Mouse (Mus musculus) MEL (cell line): ENCODE results near the gene Dcakd. TPM values are rescaled to one million over a fixed set of nuclear protein-coding genes. Genes with fewer than 3 reads are reported as not detected.

ENCODE experiments used
- DNase-seq: peaks from one replicate; pipeline ENCODE4 v3.0.0; 2011; ENCODE audit warnings: low read depth, low spot score
- H3K27ac ChIP-seq: 2 replicates; pipeline ENCODE4 v1.5.1; 2012; ENCODE audit warnings: low read depth, mild to moderate bottlenecking, control low read depth, low read length, moderate library complexity; ENCODE audit not compliant: control insufficient read depth
- H3K27me3 ChIP-seq, 2 experiments: fragments of 150-350 bp in 1 of 2; sonication (generic) in 1 of 2; 2 replicates each; pipeline ENCODE4 v1.6.1; 2012; ENCODE audit warnings: low read length in 2 of 2, mild to moderate bottlenecking in 2 of 2, improper control_type of control experiment in 1 of 2, moderate library complexity in 1 of 2; ENCODE audit not compliant: insufficient read depth in 2 of 2, control insufficient read depth in 1 of 2
- H3K36me3 ChIP-seq, 2 experiments: 2 replicates each; pipeline ENCODE4 v1.6.1; 2012 to 2014; ENCODE audit warnings: low read length in 2 of 2, improper control_type of control experiment in 1 of 2, inconsistent platforms in 1 of 2, mild to moderate bottlenecking in 1 of 2; ENCODE audit not compliant: insufficient read depth in 2 of 2, control insufficient read depth in 1 of 2
- H3K4me1 ChIP-seq, 2 experiments: fragments of 150-350 bp in 1 of 2; sonication (generic) in 1 of 2; 2 replicates each; pipeline ENCODE4 v1.6.1; 2012; ENCODE audit warnings: low read length in 2 of 2, improper control_type of control experiment in 1 of 2, mild to moderate bottlenecking in 1 of 2; ENCODE audit not compliant: insufficient read depth in 2 of 2, control insufficient read depth in 1 of 2
- H3K4me3 ChIP-seq, 2 experiments: fragments of 150-350 bp in 1 of 2; sonication (generic) in 1 of 2; 2 replicates each; pipeline ENCODE4 v1.5.1; 2012; ENCODE audit warnings: low read depth in 2 of 2, low read length in 2 of 2, mild to moderate bottlenecking in 2 of 2, moderate library complexity in 2 of 2, control low read depth in 1 of 2, improper control_type of control experiment in 1 of 2; ENCODE audit not compliant: control insufficient read depth in 1 of 2, insufficient read depth in 1 of 2
- H3K79me2 ChIP-seq: 2 replicates; pipeline ENCODE4 v1.6.1; 2012; ENCODE audit warnings: mild to moderate bottlenecking, low read length, moderate library complexity; ENCODE audit not compliant: control insufficient read depth, poor library complexity, insufficient read depth
- H3K9ac ChIP-seq: 2 replicates; pipeline ENCODE4 v1.6.1; 2012; ENCODE audit warnings: low read depth, mild to moderate bottlenecking, control low read depth, low read length, moderate library complexity; ENCODE audit not compliant: control insufficient read depth, poor library complexity, severe bottlenecking
- H3K9me3 ChIP-seq: fragments of 150-350 bp; sonication (generic); replicated peaks from 2 replicates; pipeline ENCODE4 v1.6.1; 2012; ENCODE audit warnings: mild to moderate bottlenecking, low read length, improper control_type of control experiment, moderate library complexity; ENCODE audit not compliant: insufficient read depth
- CHD1 ChIP-seq: IDR thresholded peaks from 2 replicates; pipeline ENCODE4 v1.6.1; 2012; ENCODE audit warnings: low read depth, mild to moderate bottlenecking, inconsistent platforms, low read length, improper control_type of control experiment
- CHD2 ChIP-seq: IDR thresholded peaks from 2 replicates; pipeline ENCODE4 v1.6.1; 2011; ENCODE audit warnings: low read length, improper control_type of control experiment
- CTCF ChIP-seq, 3 experiments: IDR thresholded peaks in 2 of 3; conservative IDR thresholded peaks in 1 of 3; 2 replicates each; pipeline ENCODE4 v1.5.1; 2011 to 2012; ENCODE audit warnings: low read length in 3 of 3, low read depth in 2 of 3, mild to moderate bottlenecking in 2 of 3, improper control_type of control experiment in 1 of 3, inconsistent platforms in 1 of 3, mixed read lengths in 1 of 3, moderate library complexity in 1 of 3; ENCODE audit not compliant: control insufficient read depth in 1 of 3, insufficient read depth in 1 of 3, poor library complexity in 1 of 3, severe bottlenecking in 1 of 3
- ELF1 ChIP-seq: IDR thresholded peaks from 2 replicates; pipeline ENCODE4 v1.6.1; 2014; ENCODE audit warnings: low read depth, mild to moderate bottlenecking, inconsistent platforms, low read length, improper control_type of control experiment, moderate library complexity
- ETS1 ChIP-seq: IDR thresholded peaks from 2 replicates; pipeline ENCODE4 v1.6.1; 2012; ENCODE audit warnings: low read depth, mild to moderate bottlenecking, inconsistent platforms, low read length, improper control_type of control experiment, moderate library complexity
- GATA1 ChIP-seq: IDR thresholded peaks from 2 replicates; pipeline ENCODE4 v1.6.1; 2011; ENCODE audit warnings: low read depth, low read length, improper control_type of control experiment
- HCFC1 ChIP-seq: IDR thresholded peaks from 2 replicates; pipeline ENCODE4 v1.6.1; 2012; ENCODE audit warnings: low read depth, mild to moderate bottlenecking, inconsistent platforms, low read length, improper control_type of control experiment, moderate library complexity
- KAT2A ChIP-seq: conservative IDR thresholded peaks from 2 replicates; pipeline ENCODE4 v1.6.1; 2012; ENCODE audit warnings: low read depth, low read length, improper control_type of control experiment, inconsistent platforms
- MAZ ChIP-seq: IDR thresholded peaks from 2 replicates; pipeline ENCODE4 v1.6.1; 2012; ENCODE audit warnings: low read depth, mild to moderate bottlenecking, inconsistent platforms, low read length, improper control_type of control experiment
- MEF2A ChIP-seq: IDR thresholded peaks from 2 replicates; pipeline ENCODE4 v1.6.1; 2014; ENCODE audit warnings: low read depth, mild to moderate bottlenecking, inconsistent platforms, low read length, improper control_type of control experiment; ENCODE audit not compliant: poor library complexity, insufficient replicate concordance, severe bottlenecking; ENCODE audit errors: extremely low read depth
- MXI1 ChIP-seq: IDR thresholded peaks from 2 replicates; pipeline ENCODE4 v1.6.1; 2011; ENCODE audit warnings: mild to moderate bottlenecking, low read depth, low read length, improper control_type of control experiment
- MYB ChIP-seq: IDR thresholded peaks from 2 replicates; pipeline ENCODE4 v1.6.1; 2011; ENCODE audit warnings: mild to moderate bottlenecking, low read depth, low read length, improper control_type of control experiment
- MYC ChIP-seq: IDR thresholded peaks from 2 replicates; pipeline ENCODE4 v1.6.1; 2011; ENCODE audit warnings: low read depth, mild to moderate bottlenecking, low read length, improper control_type of control experiment, moderate library complexity
- NRF1 ChIP-seq: IDR thresholded peaks from 2 replicates; pipeline ENCODE4 v1.6.1; 2014; ENCODE audit warnings: low read depth, mild to moderate bottlenecking, inconsistent platforms, low read length, improper control_type of control experiment, moderate library complexity; ENCODE audit not compliant: poor library complexity, insufficient read depth, severe bottlenecking
- POLR2A ChIP-seq, 2 experiments: IDR thresholded peaks; 2 replicates each; pipeline ENCODE4 v1.6.1; 2011 to 2012; ENCODE audit warnings: low read length in 2 of 2, mild to moderate bottlenecking in 2 of 2, control low read depth in 1 of 2, improper control_type of control experiment in 1 of 2, low read depth in 1 of 2, moderate library complexity in 1 of 2; ENCODE audit not compliant: control insufficient read depth in 1 of 2, insufficient read depth in 1 of 2, poor library complexity in 1 of 2
- POLR2AphosphoS2 ChIP-seq: IDR thresholded peaks from 2 replicates; pipeline ENCODE4 v1.6.1; 2011; ENCODE audit warnings: low read length, improper control_type of control experiment
- POLR2AphosphoS5 ChIP-seq: IDR thresholded peaks from 2 replicates; pipeline ENCODE4 v1.6.1; 2012; ENCODE audit warnings: low read depth, borderline replicate concordance, mild to moderate bottlenecking, inconsistent platforms, low read length, moderate library complexity, mixed read lengths
- SIN3A ChIP-seq: IDR thresholded peaks from 2 replicates; pipeline ENCODE4 v1.6.1; 2012; ENCODE audit warnings: low read length, improper control_type of control experiment, inconsistent platforms
- SMC3 ChIP-seq: IDR thresholded peaks from 2 replicates; pipeline ENCODE4 v1.6.1; 2011; ENCODE audit warnings: low read depth, low read length, improper control_type of control experiment
- TBP ChIP-seq: IDR thresholded peaks from 2 replicates; pipeline ENCODE4 v1.8.0; 2011; ENCODE audit warnings: low read depth, low read length, improper control_type of control experiment
- USF2 ChIP-seq, 2 experiments: IDR thresholded peaks; 2 replicates each; pipeline ENCODE4 v1.6.1; 2011 to 2012; ENCODE audit warnings: improper control_type of control experiment in 2 of 2, low read length in 2 of 2, borderline replicate concordance in 1 of 2, inconsistent platforms in 1 of 2, low read depth in 1 of 2, mild to moderate bottlenecking in 1 of 2; ENCODE audit not compliant: insufficient read depth in 1 of 2
- ZMIZ1 ChIP-seq: IDR thresholded peaks from 2 replicates; pipeline ENCODE4 v1.6.1; 2012; ENCODE audit warnings: low read depth, mild to moderate bottlenecking, inconsistent platforms, low read length, improper control_type of control experiment, moderate library complexity
- polyA plus RNA-seq, 2 experiments: library from polyadenylated mRNA; stranded (reverse) in 1 of 2; unstranded in 1 of 2; fragments of >175 nt in 1 of 2; fragments of >200 nt in 1 of 2; gene quantifications; 2 replicates each; pipeline versions ENCODE4 v1.2.1 to v1.2.4; 2012; ENCODE audit warnings: low replicate concordance in 2 of 2, low read depth in 1 of 2; ENCODE audit not compliant: insufficient read length in 2 of 2, insufficient read depth in 1 of 2, missing spikeins in 1 of 2
- total RNA-seq: library from RNA; depleted of rRNA; stranded (reverse); fragments of 300-350 nt; gene quantifications from 2 replicates; pipeline ENCODE4 v1.2.3, GENCODE M21; 2012

Gene Dcakd
- total and polyA plus RNA-seq, 3 experiments = 15.6 to 112 (median 82.3) TPM

DNA sequence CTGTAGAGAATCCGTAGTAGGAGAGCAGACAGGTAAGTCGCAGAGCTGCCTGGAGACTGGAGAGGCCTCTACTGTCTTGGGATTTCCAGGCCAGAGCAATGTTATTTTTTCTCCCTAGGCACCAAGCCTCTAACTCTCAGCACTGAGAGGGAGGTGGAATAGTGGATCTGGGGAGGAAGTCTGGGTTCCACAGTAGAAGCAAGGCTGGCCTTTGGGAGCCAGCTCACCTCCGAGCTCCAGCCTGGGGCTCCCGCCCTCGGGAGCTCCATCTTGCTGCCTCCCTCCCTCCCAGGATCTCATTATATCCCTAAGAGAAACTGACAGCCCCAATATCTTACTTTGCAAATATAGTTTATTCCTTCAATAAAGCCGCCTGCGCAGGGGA lies 65.3 kb downstream of the Dcakd start:
- no peak overlapping the region for H3K9ac ChIP-seq
- no peaks in the 10 kb centered on the region for H3K9me3 ChIP-seq
- no peak for TF ChIP-seq MYB
- no peak for TF ChIP-seq CHD2
- no peak for TF ChIP-seq GATA1
- TF ChIP-seq KAT2A = no peak
- no peak for TF ChIP-seq ZMIZ1
- TF ChIP-seq USF2 (IDR thresholded peaks at IDR 0.05; ENCODE audit: borderline replicate concordance in 1 of 2, insufficient read depth in 1 of 2, low read depth in 1 of 2, low read length in 2 of 2) = no peak
- no peak for TF ChIP-seq SIN3A
- no peaks in the 10 kb centered on the region for H3K36me3 ChIP-seq
- no peaks in the 10 kb centered on the region for H3K4me1 ChIP-seq
- H3K27ac ChIP-seq = no peak overlapping the region
- no peak overlapping the region for H3K4me3 ChIP-seq
- no peak for DNase-seq
- no peaks in the 10 kb centered on the region for H3K79me2 ChIP-seq
- peaks cover 8 to 14% of the 10 kb centered on the region in 2 experiments for H3K27me3 ChIP-seq

DNA sequence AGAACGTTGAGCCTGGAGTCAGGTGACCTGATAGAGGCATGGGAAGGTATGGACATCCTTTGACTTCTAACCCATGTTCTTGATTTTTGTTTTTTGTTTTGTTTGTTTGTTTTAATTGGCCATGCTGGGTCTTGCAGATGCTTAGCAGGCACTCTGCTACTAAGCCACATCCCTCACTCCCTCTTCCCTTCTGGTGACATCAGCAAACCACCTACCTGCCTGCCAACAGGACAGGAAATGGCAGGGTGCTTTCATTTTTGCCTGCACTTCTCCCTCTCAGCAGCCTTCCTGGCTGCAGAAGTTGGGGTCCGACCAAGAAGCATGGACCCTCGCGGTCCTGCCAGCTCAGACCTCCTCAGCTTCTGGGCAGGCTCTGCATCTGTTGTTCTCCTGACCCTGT lies 67.1 kb downstream of the Dcakd start:
- no peak overlapping the region for H3K9ac ChIP-seq
- H3K9me3 ChIP-seq = no peaks in the 10 kb centered on the region
- H3K27ac ChIP-seq = no peak overlapping the region
- H3K27me3 ChIP-seq = peaks cover 4 to 14% of the 10 kb centered on the region in 2 experiments
- DNase-seq = no peak
- no peaks in the 10 kb centered on the region for H3K4me1 ChIP-seq
- H3K36me3 ChIP-seq = no peaks in the 10 kb centered on the region
- no peak overlapping the region for H3K4me3 ChIP-seq
- TF ChIP-seq TBP (no peak), GATA1 (no peak), KAT2A (no peak), MXI1 (no peak), SMC3 (no peak), ELF1 (no peak), MYC (no peak), MAZ (no peak), NRF1 (no peak), ETS1 (no peak), CHD1 (no peak), MEF2A (no peak), POLR2AphosphoS5 (no peak), POLR2A (IDR thresholded peaks at IDR 0.05; ENCODE audit: control insufficient read depth in 1 of 2, insufficient read depth in 1 of 2, low read depth in 1 of 2, low read length in 2 of 2, poor library complexity in 1 of 2) (no peak), POLR2AphosphoS2 (no peak), HCFC1 (no peak), USF2 (IDR thresholded peaks at IDR 0.05; ENCODE audit: borderline replicate concordance in 1 of 2, insufficient read depth in 1 of 2, low read depth in 1 of 2, low read length in 2 of 2) (no peak), CTCF (IDR thresholded peaks at IDR 0.05 in 2 of 3, conservative IDR thresholded peaks at IDR 0.05 in 1 of 3; ENCODE audit: control insufficient read depth in 1 of 3, insufficient read depth in 1 of 3, low read depth in 2 of 3, low read length in 3 of 3, poor library complexity in 1 of 3, severe bottlenecking in 1 of 3) (no peak)
- no peaks in the 10 kb centered on the region for H3K79me2 ChIP-seq
